Mouse (Mus musculus): ENCODE results near the gene Ly6g6d.
A peak's percentile ranks its signal among the peaks of the same experiment; 100 is the strongest.

The Ly6g6d gene

GRCm38 (mm10) chr17:35070556-35071229 is 7.2 kb downstream of the Ly6g6d start:
- DNase-seq (ENCODE audit: low read depth, low spot score) = no peak

DNA sequence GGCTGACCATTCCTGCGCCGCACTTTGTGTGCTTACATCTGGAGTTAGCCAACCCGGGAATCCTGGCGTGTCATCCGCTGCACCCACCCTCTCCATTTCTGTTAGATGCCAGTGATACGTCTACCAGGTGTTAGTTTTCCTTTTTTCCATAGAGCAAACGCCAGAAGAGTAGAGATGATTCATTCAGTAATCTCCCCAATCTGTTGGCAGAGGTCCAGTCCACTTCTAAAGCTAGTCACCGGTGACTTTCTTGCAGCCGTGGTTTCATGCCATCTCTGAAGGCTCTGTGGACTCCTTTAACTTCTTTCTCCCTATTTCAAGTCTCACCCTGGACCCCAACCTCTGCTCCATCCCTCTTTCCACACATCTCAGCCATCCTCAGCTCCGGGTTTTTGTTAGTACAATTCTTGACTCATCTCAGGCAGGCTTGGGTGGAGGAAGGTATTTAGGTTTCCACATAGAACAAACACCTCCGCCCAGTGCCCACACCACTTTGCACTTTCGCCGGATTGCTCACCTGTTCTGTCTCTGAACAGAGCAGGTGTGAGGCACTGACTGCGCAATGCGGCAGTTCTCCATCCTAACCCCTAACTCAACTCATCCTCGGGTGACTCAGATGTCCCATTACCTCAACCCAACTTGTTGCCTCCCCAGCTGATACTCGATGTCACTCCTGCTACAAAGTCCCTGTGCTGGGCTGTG is 9.5 kb downstream of the Ly6g6d start:
- no peak for DNase-seq (ENCODE audit: low read depth, low spot score)

- no peak for DNase-seq (ENCODE audit: low read depth, low spot score)
These were observed 11.8 kb downstream of the Ly6g6d start, which contains the start of gene Mpig6b for GRCm38 (mm10) chr17:35066084-35066483. TSS of gene Mpig6b (minus strand) at chr17:35066184.

DNA sequence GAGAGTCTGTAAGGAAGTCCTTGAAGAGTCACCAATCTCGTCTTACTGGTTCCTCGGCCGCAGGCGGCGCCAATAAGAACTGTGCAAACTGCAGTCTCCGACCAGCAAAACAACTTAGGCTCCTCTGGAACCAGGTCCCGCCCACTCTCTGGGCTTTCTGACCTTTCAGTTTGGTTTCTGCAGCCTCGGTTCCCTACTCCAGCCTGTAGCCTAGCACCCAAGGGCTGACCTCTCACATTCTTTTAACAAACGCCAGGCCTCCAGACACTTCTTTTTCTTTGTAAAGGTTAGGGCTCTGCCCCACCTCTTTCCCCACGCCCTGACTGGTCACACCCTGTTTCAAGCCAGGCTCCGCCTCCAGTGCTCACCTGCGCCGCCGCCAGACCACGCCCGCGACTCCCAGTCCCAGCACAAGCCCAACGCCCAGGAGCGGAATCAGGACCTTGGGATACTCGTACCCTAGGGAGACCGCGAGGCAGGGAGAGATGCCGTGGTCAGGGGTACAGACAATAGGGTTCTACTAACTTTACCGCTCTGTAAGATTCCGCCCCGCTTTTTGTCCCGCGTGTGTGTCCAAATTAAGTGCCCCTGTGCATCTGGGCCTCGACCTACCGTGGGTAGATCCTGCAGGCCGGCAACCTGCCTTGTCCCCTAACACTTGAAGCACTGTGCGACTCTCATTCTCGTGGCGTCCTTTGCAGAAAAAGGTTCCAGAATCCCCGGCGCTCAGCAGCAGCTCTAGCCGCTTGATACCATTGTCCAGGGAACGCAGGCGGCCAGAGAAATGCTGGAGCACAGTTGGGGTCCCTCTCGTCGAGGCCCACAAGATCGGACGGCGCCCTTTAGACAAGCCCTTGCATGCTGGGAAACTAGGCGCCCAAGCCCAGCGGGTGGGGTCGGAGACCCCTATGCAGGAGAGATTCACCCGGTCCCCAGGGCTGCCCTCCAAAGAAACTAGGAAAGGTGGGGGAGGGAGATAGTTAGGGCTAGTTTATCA is 12.6 kb downstream of the Ly6g6d start, which contains the start of gene Ly6g6c:
Ly6g6c (plus strand) TSS at position 438 of the 997 bp plus-strand sequence.
- peak; percentile 94 for DNase-seq (ENCODE audit: low read depth, low spot score)

- no peak for DNase-seq (ENCODE audit: low read depth, low spot score)
These were observed 13.4 kb downstream of the Ly6g6d start for GRCm38 (mm10) chr17:35064378-35064877.

DNA sequence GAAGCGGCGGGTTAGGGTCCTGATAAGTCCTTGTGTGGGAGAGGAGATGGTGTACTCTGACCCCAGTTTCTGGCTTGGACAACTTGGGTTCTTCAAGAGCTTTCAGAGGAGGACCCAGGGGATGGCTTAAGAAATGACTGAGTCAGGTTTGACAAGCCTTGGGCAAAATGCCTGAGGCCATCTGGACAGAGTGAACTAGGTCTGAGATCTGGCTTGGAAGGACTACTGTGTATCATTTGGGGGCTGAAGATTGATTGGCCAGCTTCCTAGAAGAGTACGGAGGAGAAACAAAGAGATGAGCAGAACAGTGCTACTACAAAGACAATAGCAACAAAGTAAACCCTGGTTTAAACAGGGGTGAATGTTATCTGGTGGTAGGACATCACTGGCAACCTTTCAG is 14.4 kb downstream of the Ly6g6d start:
- DNase-seq (ENCODE audit: low read depth, low spot score) = no peak

DNA sequence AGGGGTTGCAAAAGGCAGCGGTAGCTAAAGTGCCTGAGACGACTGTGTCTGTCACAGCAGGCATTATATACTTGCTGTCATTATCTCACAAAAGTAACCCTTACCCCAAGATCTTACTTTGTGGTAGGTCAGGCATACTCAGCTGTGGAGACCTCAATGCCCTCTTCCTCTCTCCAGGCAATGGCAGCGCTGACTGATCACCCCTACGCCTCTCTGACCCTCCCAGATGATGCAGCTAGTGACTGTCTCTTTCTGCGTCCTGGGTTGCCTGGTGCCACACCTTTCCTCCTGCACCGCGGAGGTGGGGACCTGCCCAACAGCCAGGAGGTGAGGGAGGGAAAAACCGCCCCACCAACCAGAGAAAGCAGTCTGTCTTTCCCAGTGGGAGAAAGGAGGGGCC is 16.6 kb downstream of the Ly6g6d start:
- peak; percentile 36 for DNase-seq (ENCODE audit: low read depth, low spot score)

DNA sequence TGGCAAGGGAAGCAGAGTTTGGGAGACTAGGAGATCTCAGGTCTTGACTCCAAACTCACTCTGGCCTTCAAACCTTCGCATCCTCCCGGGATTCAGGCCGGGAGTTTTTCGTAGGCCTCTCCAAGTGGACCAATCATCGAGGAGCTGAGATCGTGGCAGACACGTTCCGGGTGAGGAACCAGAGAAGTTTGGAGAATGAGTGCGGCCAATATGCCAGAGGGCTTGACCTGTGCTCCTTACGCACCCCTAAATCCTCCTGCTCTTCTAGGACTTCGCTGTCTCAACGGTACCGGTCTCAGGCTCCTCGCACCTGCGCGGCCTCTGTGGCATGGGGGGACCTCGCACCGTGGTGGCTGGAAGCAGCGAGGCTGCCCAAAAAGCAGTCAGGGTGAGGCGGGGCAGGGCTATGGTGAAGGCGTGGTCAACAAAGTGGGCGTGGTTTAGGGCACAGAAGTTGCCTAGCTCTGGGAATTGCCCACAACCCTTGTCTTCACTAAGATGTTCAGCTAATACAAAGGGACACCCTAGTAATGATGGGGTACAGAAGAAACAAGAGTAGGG is 17.0 kb downstream of the Ly6g6d start:
- DNase-seq (ENCODE audit: low read depth, low spot score) = peak; percentile 73

DNA sequence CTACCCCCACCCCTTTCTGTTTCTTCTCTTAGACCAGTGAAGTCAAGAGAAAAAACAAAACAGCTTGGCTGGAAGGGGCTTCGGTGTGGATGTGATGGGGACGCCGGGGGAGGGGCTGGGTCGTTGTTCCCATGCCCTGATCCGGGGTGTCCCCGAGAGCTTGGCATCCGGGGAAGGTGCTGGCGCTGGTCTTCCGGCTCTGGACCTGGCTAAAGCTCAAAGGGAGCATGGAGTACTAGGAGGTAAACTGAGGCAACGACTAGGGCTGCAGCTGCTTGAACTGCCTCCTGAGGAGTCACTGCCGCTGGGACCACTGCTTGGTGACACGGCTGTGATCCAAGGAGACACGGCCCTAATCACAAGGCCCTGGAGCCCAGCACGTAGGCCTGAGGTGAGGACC is 17.8 kb downstream of the Ly6g6d start:
- no peak for DNase-seq (ENCODE audit: low read depth, low spot score)

- DNase-seq (ENCODE audit: low read depth, low spot score) = peak; percentile 90
These were observed 18.7 kb downstream of the Ly6g6d start, which contains the start of gene Ddah2 for GRCm38 (mm10) chr17:35058911-35059892. TSS of gene Ddah2 (plus strand) at chr17:35059035.

GRCm38 (mm10) chr17:35058316-35058715 is 19.5 kb downstream of the Ly6g6d start:
- no peak for DNase-seq (ENCODE audit: low read depth, low spot score)

DNA sequence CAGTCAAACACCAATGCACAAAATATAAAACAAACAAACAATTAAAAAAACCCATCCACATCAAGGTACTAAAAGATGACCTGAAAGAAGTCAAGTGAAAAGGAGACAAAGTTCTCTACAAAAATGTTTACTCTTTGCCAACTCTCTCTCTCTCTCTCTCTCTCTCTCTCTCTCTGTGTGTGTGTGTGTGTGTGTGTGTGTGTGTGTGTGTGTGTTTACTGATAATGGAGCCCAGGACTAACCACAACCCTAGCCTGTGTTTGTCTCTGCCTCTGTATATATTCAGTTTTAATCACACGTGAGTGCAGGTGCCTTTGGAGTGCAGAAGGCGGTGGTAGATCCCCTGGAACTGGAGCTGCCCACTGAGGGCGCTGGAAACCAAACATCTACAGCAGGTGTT is 20.8 kb downstream of the Ly6g6d start:
- no peak for DNase-seq (ENCODE audit: low read depth, low spot score)

GRCm38 (mm10) chr17:35055691-35056495 is 22.0 kb downstream of the Ly6g6d start:
- no peak for DNase-seq (ENCODE audit: low read depth, low spot score)

DNA sequence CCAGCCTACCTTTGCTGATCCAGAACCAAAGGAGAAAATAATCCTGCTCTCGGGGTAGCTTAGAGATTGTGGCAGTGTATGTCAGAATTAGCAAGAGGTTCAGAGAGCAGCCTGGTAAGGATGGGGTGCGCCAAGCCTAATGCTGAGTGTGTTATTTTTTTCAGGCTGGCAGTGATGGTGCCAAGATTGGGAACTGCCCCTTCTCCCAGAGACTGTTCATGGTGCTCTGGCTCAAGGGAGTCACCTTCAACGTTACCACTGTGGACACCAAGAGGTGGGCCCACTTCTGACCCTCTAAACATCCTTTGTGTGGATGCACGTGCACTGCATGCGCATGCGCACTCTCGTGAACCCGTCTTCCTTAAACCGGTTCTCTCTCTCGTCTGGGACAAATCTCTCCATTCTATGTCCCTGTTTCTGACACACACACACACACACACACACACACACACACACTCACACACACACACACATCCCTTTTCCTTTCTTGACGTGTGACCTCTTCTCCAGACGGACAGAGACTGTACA is 25.5 kb downstream of the Ly6g6d start:
- peak; percentile 56 for DNase-seq (ENCODE audit: low read depth, low spot score)

GRCm38 (mm10) chr17:35051156-35052086 is 26.4 kb downstream of the Ly6g6d start:
- peak; percentile 90 for DNase-seq (ENCODE audit: low read depth, low spot score)

DNA sequence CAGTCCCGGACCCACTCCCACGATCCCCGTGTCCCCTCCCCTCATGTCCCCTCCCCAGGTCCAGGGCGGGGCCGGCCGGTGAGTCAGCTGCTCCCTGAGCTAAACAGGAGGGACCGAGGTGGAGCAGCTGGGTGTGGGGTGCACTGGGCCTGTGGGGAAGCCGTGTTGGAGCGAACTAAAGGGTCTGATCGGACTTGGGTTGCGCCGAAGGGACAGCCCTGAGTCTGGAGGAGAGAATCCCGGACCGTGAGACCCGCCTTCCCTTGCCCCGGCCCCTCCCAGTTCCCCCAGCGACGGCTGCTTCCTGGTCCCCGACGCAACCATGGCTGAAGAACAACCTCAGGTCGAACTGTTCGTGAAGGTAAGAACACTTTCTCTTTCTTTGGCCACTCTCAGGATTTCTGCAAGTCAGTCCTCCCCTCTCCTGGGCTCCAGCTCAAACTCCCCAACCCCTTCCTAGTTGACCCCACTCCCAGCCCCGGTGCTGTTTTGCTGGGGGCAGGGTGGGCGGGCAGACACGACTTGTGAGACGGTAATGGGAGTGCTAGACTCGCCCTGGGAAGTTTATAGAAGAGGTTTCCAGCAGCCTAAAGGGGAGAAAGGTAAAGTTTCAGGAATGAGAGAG is 27.6 kb downstream of the Ly6g6d start:
- peak; percentile 77 for DNase-seq (ENCODE audit: low read depth, low spot score)

DNA sequence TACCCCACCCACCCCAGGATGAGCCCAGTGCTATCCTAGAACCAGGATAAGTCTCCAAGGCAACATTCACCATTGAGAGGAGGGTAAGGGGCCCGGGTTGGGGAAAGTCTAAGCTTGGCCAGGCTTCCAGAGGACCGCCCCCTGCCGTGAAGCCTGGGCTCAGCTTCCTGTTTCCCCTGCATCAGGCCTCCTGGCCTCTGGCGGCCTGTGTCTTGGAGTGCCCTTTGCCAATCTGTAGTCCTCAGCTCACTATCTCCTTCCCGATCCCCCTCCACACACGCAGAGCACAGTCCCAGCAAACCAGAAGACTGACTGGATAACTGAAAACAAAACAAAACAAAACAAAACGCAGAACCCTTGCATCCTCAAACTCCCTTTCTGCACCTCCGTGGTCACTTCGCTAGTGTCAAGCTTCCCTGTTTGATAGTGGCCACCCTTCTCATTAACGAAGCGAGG is 28.3 kb downstream of the Ly6g6d start, which contains the start of gene Clic1:
Clic1 (plus strand) TSS at position 406 of the 456 bp plus-strand sequence.
- DNase-seq (ENCODE audit: low read depth, low spot score) = peak; percentile 41
